ENCODE assay signal across 8 mouse cellular contexts in the genomic region with DNA sequence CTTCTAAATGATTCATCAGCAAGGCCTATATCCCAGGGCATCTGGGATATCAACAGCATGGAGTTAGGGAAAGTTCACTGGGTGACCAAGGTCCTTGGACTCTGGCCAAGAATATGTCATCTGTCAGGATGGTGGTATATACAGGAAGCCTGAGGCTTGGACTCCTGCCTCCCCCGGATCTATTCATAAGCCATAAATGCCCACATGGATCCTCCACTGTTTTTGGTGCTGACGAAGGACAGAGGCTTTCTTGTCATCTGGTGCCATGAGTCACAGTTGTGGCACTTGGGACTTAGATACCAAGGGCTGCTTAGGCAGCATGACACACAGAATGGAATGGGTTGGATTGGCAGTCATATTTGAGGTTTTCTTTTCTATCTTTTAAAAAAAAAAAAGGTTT.
DNase-seq lines count a peak whose midpoint lies in the region; ATAC-seq and TF ChIP-seq lines count a peak whose summit lies in the region.
"Had no signal": no experiment of that assay in that cellular context is flagged by ENCODE, and none has a peak within 500 bp of the region (broad histone marks: within the 10 kb centered on the region; RNA-seq: fewer than 3 reads in every experiment).

No protein-coding gene starts in this region.

- H3K27me3 ChIP-seq in heart, embryonic 16.5 days (ENCODE audit: control insufficient read depth, insufficient read depth, low read length): no peaks in the 10 kb centered on the region
- no peaks in the 10 kb centered on the region for H3K27me3 ChIP-seq in intestine, postnatal 0 days (replicated peaks; ENCODE audit: control insufficient read depth, insufficient read depth, low read length)
- no peaks in the 10 kb centered on the region for H3K27me3 ChIP-seq in liver, postnatal 0 days (ENCODE audit: insufficient read depth, low read length)
- H3K27me3 ChIP-seq: midbrain, embryonic 15.5 days had no signal

- ATAC-seq in heart, embryonic 16.5 days (replicated peaks; ENCODE audit: extremely low read depth, insufficient read depth, low FRiP score): peak; percentile 58
- ATAC-seq in intestine, postnatal 0 days: peak; percentile 36; the same call in 1 of the 2 replicates
- ATAC-seq in liver, postnatal 0 days: no peak
- ATAC-seq: midbrain, embryonic 15.5 days had no signal

- TF ChIP-seq CTCF in intestine, postnatal 0 days (IDR thresholded peaks at IDR 0.05; ENCODE audit: low read depth): no peak
- TF ChIP-seq CTCF in liver, postnatal 0 days (IDR thresholded peaks at IDR 0.05; ENCODE audit: low read depth): no peak

- 12% methylated on average over 2 of the region's 2 CpGs for WGBS in heart, embryonic 16.5 days
- WGBS in intestine, postnatal 0 days: 34% methylated on average over 2 of the region's 2 CpGs
- WGBS in liver, postnatal 0 days (ENCODE audit: insufficient replicate concordance): 35% methylated on average over 2 of the region's 2 CpGs

- no peaks in the 10 kb centered on the region for H3K4me1 ChIP-seq in heart, embryonic 16.5 days (ENCODE audit: control insufficient read depth, insufficient read depth, low read length)
- H3K4me1 ChIP-seq in intestine, postnatal 0 days (replicated peaks; ENCODE audit: control insufficient read depth, insufficient read depth, low read length): no peaks in the 10 kb centered on the region
- no peaks in the 10 kb centered on the region for H3K4me1 ChIP-seq in liver, postnatal 0 days (ENCODE audit: insufficient read depth)
- H3K4me1 ChIP-seq: midbrain, embryonic 15.5 days had no signal

- no peak overlapping the region for H3K27ac ChIP-seq in heart, embryonic 16.5 days (ENCODE audit: low read length)
- no peak overlapping the region for H3K27ac ChIP-seq in intestine, postnatal 0 days (ENCODE audit: low read depth, low read length)
- no peak overlapping the region for H3K27ac ChIP-seq in liver, postnatal 0 days (ENCODE audit: low read depth)
- H3K27ac ChIP-seq: midbrain, embryonic 15.5 days had no signal

- H3K4me2 ChIP-seq in heart, embryonic 16.5 days (ENCODE audit: low read depth, low read length): no peak overlapping the region
- no peak overlapping the region for H3K4me2 ChIP-seq in intestine, postnatal 0 days (replicated peaks; ENCODE audit: low read depth)
- no peak overlapping the region for H3K4me2 ChIP-seq in liver, postnatal 0 days (ENCODE audit: low read depth, low read length)
- H3K4me2 ChIP-seq: midbrain, embryonic 15.5 days had no signal

- H3K4me3 ChIP-seq in heart, embryonic 16.5 days (ENCODE audit: low read length): no peak overlapping the region
- H3K4me3 ChIP-seq in intestine, postnatal 0 days (ENCODE audit: low read depth, low read length): no peak overlapping the region
- H3K4me3 ChIP-seq in liver, postnatal 0 days (ENCODE audit: low read depth, low read length): no peak overlapping the region
- H3K4me3 ChIP-seq: midbrain, embryonic 15.5 days had no signal

- no peaks in the 10 kb centered on the region for H3K9me3 ChIP-seq in heart, embryonic 16.5 days (replicated peaks; ENCODE audit: control insufficient read depth, low read length)
- no peaks in the 10 kb centered on the region for H3K9me3 ChIP-seq in intestine, postnatal 0 days (ENCODE audit: control insufficient read depth)
- H3K9me3 ChIP-seq in liver, postnatal 0 days (ENCODE audit: low read length): no peaks in the 10 kb centered on the region
- H3K9me3 ChIP-seq: midbrain, embryonic 15.5 days had no signal

- no peak for DNase-seq in heart, adult 18-20 months
- DNase-seq in 416B (ENCODE audit: low read depth): peak; percentile 68
- peak; percentile 21 to 22 for DNase-seq in adrenal gland, adult 18-20 months (ENCODE audit: low spot score in 2 of 2)
- DNase-seq in cerebellum, adult 9-11 months: no peak
- no peak for DNase-seq in liver, postnatal 0 days

- no peak overlapping the region for H3K9ac ChIP-seq in heart, embryonic 16.5 days (ENCODE audit: low read length)
- no peak overlapping the region for H3K9ac ChIP-seq in intestine, postnatal 0 days (ENCODE audit: low read depth, low read length)
- H3K9ac ChIP-seq in liver, postnatal 0 days (replicated peaks): no peak overlapping the region
- H3K9ac ChIP-seq: midbrain, embryonic 15.5 days had no signal

- no peaks in the 10 kb centered on the region for H3K36me3 ChIP-seq in heart, embryonic 16.5 days (ENCODE audit: control insufficient read depth, insufficient read depth)
- no peaks in the 10 kb centered on the region for H3K36me3 ChIP-seq in intestine, postnatal 0 days (ENCODE audit: control insufficient read depth, insufficient read depth)
- H3K36me3 ChIP-seq in liver, postnatal 0 days (replicated peaks; ENCODE audit: insufficient read depth, low read length): no peaks in the 10 kb centered on the region
- H3K36me3 ChIP-seq: midbrain, embryonic 15.5 days had no signal

- TF ChIP-seq EP300 in liver, postnatal 0 days (IDR thresholded peaks at IDR 0.05; ENCODE audit: low read depth): no peak

Comparison
In these comparisons a context has a peak if more than half of its experiments do, and no peak if none do; other contexts are left out.
1. DNase-seq: peak in 416B (single experiment) and adrenal gland, adult 18-20 months (2 of 2); none in heart, adult 18-20 months (0 of 2), cerebellum, adult 9-11 months (single experiment) and liver, postnatal 0 days (single experiment).